Comparison of ENCODE assay signal across 8 mouse cellular contexts in the genomic region with DNA sequence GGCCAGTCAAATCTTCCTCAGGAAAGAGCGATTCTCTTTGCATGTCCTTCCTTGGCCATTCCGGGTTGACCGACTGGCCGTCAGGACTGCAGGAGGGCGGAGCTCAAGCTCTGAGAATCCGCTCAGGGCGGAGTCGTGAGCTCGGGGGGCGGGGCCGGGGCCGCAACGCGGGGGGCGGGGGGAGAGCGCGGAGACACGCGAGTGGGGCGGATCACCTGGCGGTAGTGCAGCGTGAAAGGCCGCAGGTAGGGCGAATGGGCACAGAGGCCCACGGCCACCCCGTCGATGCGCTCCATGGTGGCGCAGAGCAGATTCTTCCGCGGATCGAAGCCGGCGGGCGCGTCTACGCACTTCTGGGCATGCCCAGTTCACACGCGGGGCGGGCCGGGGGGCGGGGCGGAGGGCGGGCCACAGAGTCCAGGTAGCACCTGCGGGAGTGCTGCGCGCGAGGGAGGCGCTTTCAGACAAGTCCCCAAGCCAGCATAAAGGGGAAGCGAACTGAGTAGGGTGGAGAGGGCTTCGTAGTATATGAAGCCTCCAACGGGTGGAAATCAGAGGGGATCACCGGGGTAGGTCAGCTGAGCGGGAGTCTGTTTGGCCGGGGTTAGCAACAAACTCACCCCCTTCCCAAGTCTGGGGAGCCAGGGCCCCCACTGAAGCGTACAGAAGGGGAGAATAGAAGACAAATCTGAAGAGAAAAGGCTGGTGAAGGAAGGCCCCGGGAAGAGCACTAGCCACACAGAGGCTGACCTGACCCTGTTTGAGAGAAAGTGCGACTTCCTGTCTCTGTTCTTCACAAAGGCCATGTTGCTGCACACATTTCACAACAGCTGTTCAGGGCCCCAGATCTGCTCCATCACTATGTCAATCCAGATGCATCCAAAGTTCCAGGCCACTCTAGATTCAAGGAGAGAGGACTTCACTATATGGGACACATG. TPM values are rescaled to one million over a fixed set of nuclear protein-coding genes. Genes with fewer than 3 reads are reported as not detected.
DNase-seq lines count a peak whose midpoint lies in the region; ATAC-seq and TF ChIP-seq lines count a peak whose summit lies in the region.

TSS of gene Nudt14 (minus strand) at position 349 of the 938 bp plus-strand sequence.

- H3K9ac ChIP-seq in embryonic facial prominence, embryonic 13.5 days, result peak within 1 kb of the TSS; percentile 81
- H3K9ac ChIP-seq in liver, embryonic 11.5 days (ENCODE audit: low read depth, low read length), result peak within 1 kb of the TSS; percentile 77

- no peaks in the 10 kb centered on the region for H3K9me3 ChIP-seq in embryonic facial prominence, embryonic 13.5 days
- H3K9me3 ChIP-seq in liver, embryonic 11.5 days (ENCODE audit: control insufficient read depth, low read length), result no peaks in the 10 kb centered on the region

- no peaks in the 10 kb centered on the region for H3K36me3 ChIP-seq in embryonic facial prominence, embryonic 13.5 days
- H3K36me3 ChIP-seq in liver, embryonic 11.5 days (ENCODE audit: control insufficient read depth, insufficient read depth, low read length), result no peaks in the 10 kb centered on the region
- H3K36me3 ChIP-seq in myocyte (ENCODE audit: control insufficient read depth, insufficient read depth), result no peaks in the 10 kb centered on the region
- H3K36me3 ChIP-seq in splenic B cell, adult 2 months (ENCODE audit: control insufficient read depth, insufficient read depth, low read length, poor library complexity, severe bottlenecking), result no peaks in the 10 kb centered on the region

- DNase-seq in 416B (ENCODE audit: low read depth), result peak; percentile 89
- DNase-seq in adrenal gland, postnatal 10 days, result peak; percentile 89
- DNase-seq in heart, adult 9 months (ENCODE audit: low spot score in 2 of 2), result peak; percentile 78 to 81
- peak; percentile 85 for DNase-seq in kidney, adult 9 months
- DNase-seq in liver, embryonic 11.5 days (ENCODE audit: low spot score), result peak; percentile 83
- DNase-seq in splenic B cell, adult 2 months (ENCODE audit: low read depth, low spot score), result peak; percentile 91

- peaks cover 39% of the 10 kb centered on the region for H3K4me1 ChIP-seq in embryonic facial prominence, embryonic 13.5 days
- H3K4me1 ChIP-seq in liver, embryonic 11.5 days (replicated peaks; ENCODE audit: control insufficient read depth, insufficient read depth, low read length), result peaks cover 12% of the 10 kb centered on the region; the same call in 1 of the 2 replicates

- peak; percentile 44; the same call in 1 of the 2 replicates for ATAC-seq in embryonic facial prominence, embryonic 13.5 days (ENCODE audit: insufficient number of reproducible peaks, insufficient read depth, low FRiP score, low TSS enrichment, low read depth)
- ATAC-seq in liver, embryonic 11.5 days (replicated peaks; ENCODE audit: low FRiP score), result peak; percentile 88

- peak within 1 kb of the TSS; percentile 80 for H3K4me2 ChIP-seq in embryonic facial prominence, embryonic 13.5 days
- H3K4me2 ChIP-seq in liver, embryonic 11.5 days, result peak within 1 kb of the TSS; percentile 81
- H3K4me2 ChIP-seq in myocyte (ENCODE audit: low read depth), result peak within 1 kb of the TSS; percentile 96

- TF ChIP-seq POLR2A in myocyte (IDR thresholded peaks at IDR 0.05; ENCODE audit: insufficient read length, low read depth), result peak; percentile 77

- peak within 1 kb of the TSS; percentile 68 for H3K4me3 ChIP-seq in embryonic facial prominence, embryonic 13.5 days
- H3K4me3 ChIP-seq in liver, embryonic 11.5 days (ENCODE audit: low read depth, low read length), result peak within 1 kb of the TSS; percentile 81
- H3K4me3 ChIP-seq in myocyte, result peak within 1 kb of the TSS; percentile 35

- H3K27me3 ChIP-seq in embryonic facial prominence, embryonic 13.5 days, result no peaks in the 10 kb centered on the region; the same call in 1 of the 2 replicates
- no peaks in the 10 kb centered on the region for H3K27me3 ChIP-seq in liver, embryonic 11.5 days (replicated peaks; ENCODE audit: control insufficient read depth, insufficient read depth, low read length)
- H3K27me3 ChIP-seq in myocyte (ENCODE audit: control insufficient read depth, insufficient read depth, insufficient read length), result no peaks in the 10 kb centered on the region
- H3K27me3 ChIP-seq in splenic B cell, adult 2 months (ENCODE audit: control insufficient read depth, insufficient read depth, low read length, poor library complexity, severe bottlenecking), result no peaks in the 10 kb centered on the region

- no peaks in the 10 kb centered on the region for H3K79me2 ChIP-seq in myocyte (ENCODE audit: control insufficient read depth, insufficient read depth)

- H3K27ac ChIP-seq in embryonic facial prominence, embryonic 13.5 days, result peak within 1 kb of the TSS; percentile 74
- H3K27ac ChIP-seq in liver, embryonic 11.5 days (ENCODE audit: low read depth, low read length), result peak within 1 kb of the TSS; percentile 67

- WGBS in embryonic facial prominence, embryonic 13.5 days, result 2% methylated on average over 58 of the region's 58 CpGs
- 2% methylated on average over 58 of the region's 58 CpGs for WGBS in liver, embryonic 11.5 days

- H3ac ChIP-seq in myocyte (ENCODE audit: control insufficient read depth, insufficient read length), result peak within 1 kb of the TSS; percentile 42

TF ChIP-seq in myocyte, 11 proteins besides CTCF, POLR2A, EP300 and RAD21:
- no peak for TF ChIP-seq REST (IDR thresholded peaks at IDR 0.05; ENCODE audit: insufficient read depth, insufficient read length)
- TF ChIP-seq SRF (IDR thresholded peaks at IDR 0.05; ENCODE audit: control insufficient read depth, insufficient read length, low read depth), result peak; percentile 60
- TF ChIP-seq POLR2AphosphoS2 (IDR thresholded peaks at IDR 0.05; ENCODE audit: insufficient read length, low read depth), result peak; percentile 72

RNA-seq across cellular contexts. Expression of gene Nudt14, which starts in this region (rescaled TPM):
- 10 to 100 TPM; 46.9 to 50.2 TPM for total RNA-seq in adrenal gland, postnatal 10 days (2021)
- 83.4 and 103 TPM in 2 replicates for polyA plus RNA-seq in embryonic facial prominence, embryonic 13.5 days (2015; fragmentation: Nextera tagmentation; extraction: Ambion mirVana)
- polyA plus RNA-seq in liver, embryonic 11.5 days (2014; fragmentation: Nextera tagmentation; extraction: Ambion mirVana), result 38.4 and 43.2 TPM in 2 replicates
- 94.9 TPM for polyA plus RNA-seq in myocyte (2012; fragmentation: generic; extraction: Trizol)

Comparison
In these comparisons a context has a peak if more than half of its experiments do, and no peak if none do; other contexts are left out.
1. Peak in every context shown above with its lines: DNase-seq, ATAC-seq, H3K4me3 ChIP-seq and H3K27ac ChIP-seq.